Mouse (Mus musculus) heart, postnatal 0 days (tissue): ENCODE measurements around the gene Fgfr2.
A peak's percentile ranks its signal among the peaks of the same experiment; 100 is the strongest.

Experiments
- CTCF ChIP-seq: IDR thresholded peaks from 2 replicates; pipeline ENCODE4 v1.5.1; 2016; ENCODE audit warnings: antibody characterized with exemption, control low read depth, low read depth
- EP300 ChIP-seq: IDR thresholded peaks from 2 replicates; pipeline ENCODE4 v1.6.1; 2016; ENCODE audit warnings: antibody characterized with exemption, low read depth

DNA sequence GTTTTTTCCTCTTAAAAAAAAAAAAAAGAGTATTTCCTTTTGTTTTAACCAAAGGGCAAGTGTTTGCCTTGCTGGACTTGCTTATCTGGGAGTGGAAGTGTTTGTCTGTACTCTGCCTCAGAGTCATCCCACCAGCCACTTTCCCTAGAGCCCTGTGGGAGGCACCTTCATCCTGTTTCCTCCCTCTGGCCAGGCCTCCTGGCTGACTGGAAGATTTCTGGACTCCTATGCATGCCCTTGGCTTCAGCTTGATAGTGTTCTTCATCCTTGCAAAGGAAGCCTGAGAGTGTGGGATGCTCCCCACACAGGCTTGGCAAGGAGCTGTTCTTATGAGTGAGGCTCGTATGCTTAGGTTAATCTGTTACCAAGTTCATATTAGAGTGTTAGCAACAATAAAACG is 2468.6 kb downstream of the Fgfr2 start:
- TF ChIP-seq CTCF (peak; percentile 17; the same call in 1 of the 2 replicates), EP300 (peak; percentile 76)
